Mouse (Mus musculus) embryonic fibroblast, embryonic 13.5 days (primary cell): Measurements from ENCODE around the gene Gm17364. TPM values are rescaled to one million over a fixed set of nuclear protein-coding genes. Genes with fewer than 3 reads are reported as not detected.
"Not testable (repeated sequence)": the region's sequence is repeated elsewhere in the genome, so short reads cannot be mapped to it uniquely, and the experiment has no call there.

Experiments
- H3K27ac ChIP-seq: 2 replicates; pipeline ENCODE4 v1.5.1; 2012; ENCODE audit warnings: low read length, control low read depth, inconsistent platforms; ENCODE audit not compliant: insufficient read depth
- H3K4me1 ChIP-seq: 2 replicates; pipeline ENCODE4 v1.6.1; 2011; ENCODE audit warnings: low read length; ENCODE audit not compliant: control insufficient read depth, insufficient read depth
- H3K4me3 ChIP-seq: 2 replicates; pipeline ENCODE4 v1.5.1; 2011; ENCODE audit warnings: mild to moderate bottlenecking, control low read depth, low read length; ENCODE audit not compliant: insufficient read depth
- CTCF ChIP-seq: IDR thresholded peaks from 2 replicates; pipeline ENCODE4 v1.5.1; 2011; ENCODE audit warnings: mild to moderate bottlenecking, control low read depth, low read length, moderate library complexity, borderline replicate concordance; ENCODE audit not compliant: insufficient read depth
- POLR2A ChIP-seq: IDR thresholded peaks from 2 replicates; pipeline ENCODE4 v1.6.1; 2011; ENCODE audit warnings: low read depth, mild to moderate bottlenecking, control low read depth, low read length, moderate library complexity
- polyA plus RNA-seq: library from polyadenylated mRNA; stranded (reverse); fragments of >200 nt; gene quantifications from 2 replicates; pipeline ENCODE4 v1.2.4, GENCODE M21; 2011; ENCODE audit warnings: low read depth; ENCODE audit not compliant: missing spikeins, insufficient read length

The Gm17364 gene
- polyA plus RNA-seq, 1 experiment: not detected

- H3K4me3 ChIP-seq: no peak overlapping the region
- TF ChIP-seq CTCF (no peak), POLR2A (no peak)
Observed at GRCm38 (mm10) chr13:41291466-41291974, 17.7 kb upstream of the Gm17364 start.

GRCm38 (mm10) chr13:41286285-41286684 is 12.5 kb upstream of the Gm17364 start:
- Histone ChIP-seq H3K4me3 (no peak overlapping the region), H3K4me1 (no peaks in the 10 kb centered on the region), H3K27ac (no peak overlapping the region)
- TF ChIP-seq CTCF: no peak
- no peak for TF ChIP-seq POLR2A

More at GRCm38 (mm10) chr13:41291466-41291974, 17.7 kb upstream of the Gm17364 start:
- H3K4me1 ChIP-seq: no peaks in the 10 kb centered on the region
- no peak overlapping the region for H3K27ac ChIP-seq

- Histone ChIP-seq H3K27ac (no peak overlapping the region), H3K4me3 (no peak overlapping the region), H3K4me1 (no peaks in the 10 kb centered on the region)
- TF ChIP-seq CTCF (no peak), POLR2A (no peak)
Observed at GRCm38 (mm10) chr13:41285448-41285847, 11.7 kb upstream of the Gm17364 start.

- H3K4me1 ChIP-seq: no peaks in the 10 kb centered on the region
- no peak overlapping the region for H3K4me3 ChIP-seq
- TF ChIP-seq CTCF (no peak), POLR2A (no peak)
- no peak overlapping the region for H3K27ac ChIP-seq
Observed at GRCm38 (mm10) chr13:41283256-41283655, 9.5 kb upstream of the Gm17364 start.

GRCm38 (mm10) chr13:41280696-41281095 is 6.9 kb upstream of the Gm17364 start:
- H3K27ac ChIP-seq: no peak overlapping the region

GRCm38 (mm10) chr13:41267827-41268408 is 5.9 kb downstream of the Gm17364 start:
- no peaks in the 10 kb centered on the region for H3K4me1 ChIP-seq
- TF ChIP-seq POLR2A (no peak), CTCF (no peak)
- no peak overlapping the region for H3K27ac ChIP-seq
- no peak overlapping the region for H3K4me3 ChIP-seq

More at GRCm38 (mm10) chr13:41280696-41281095, 6.9 kb upstream of the Gm17364 start:
- TF ChIP-seq CTCF: no peak
- H3K4me1 ChIP-seq: no peaks in the 10 kb centered on the region
- H3K4me3 ChIP-seq: no peak overlapping the region

GRCm38 (mm10) chr13:41263304-41264006 is 10.3 kb downstream of the Gm17364 start:
- Histone ChIP-seq H3K4me3 (no peak overlapping the region), H3K27ac (no peak overlapping the region), H3K4me1 (no peaks in the 10 kb centered on the region)
- TF ChIP-seq POLR2A: no peak
- no peak for TF ChIP-seq CTCF

GRCm38 (mm10) chr13:41261617-41262016 is 12.2 kb downstream of the Gm17364 start:
- H3K4me3 ChIP-seq, H3K4me1 ChIP-seq, H3K27ac ChIP-seq: not testable (repeated sequence)

GRCm38 (mm10) chr13:41257851-41258250 is 15.9 kb downstream of the Gm17364 start:
- TF ChIP-seq POLR2A: no peak
- TF ChIP-seq CTCF: no peak
- Histone ChIP-seq H3K27ac (no peak overlapping the region), H3K4me3 (no peak overlapping the region), H3K4me1 (no peaks in the 10 kb centered on the region)

GRCm38 (mm10) chr13:41256962-41257361 is 16.8 kb downstream of the Gm17364 start:
- H3K27ac ChIP-seq: no peak overlapping the region
- H3K4me3 ChIP-seq: no peak overlapping the region
- no peaks in the 10 kb centered on the region for H3K4me1 ChIP-seq
- TF ChIP-seq CTCF (no peak), POLR2A (no peak)

- Histone ChIP-seq H3K4me1 (no peaks in the 10 kb centered on the region), H3K4me3 (no peak overlapping the region), H3K27ac (no peak overlapping the region)
- TF ChIP-seq CTCF (no peak), POLR2A (no peak)
Observed at GRCm38 (mm10) chr13:41256126-41256525, 17.7 kb downstream of the Gm17364 start.
